Mouse (Mus musculus): ENCODE results near the gene Thra. TPM values are rescaled to one million over a fixed set of nuclear protein-coding genes. Genes with fewer than 3 reads are reported as not detected.

Gene Thra
- polyA plus RNA-seq, 1 experiment from 2014 or later, result 24.5 TPM

DNA sequence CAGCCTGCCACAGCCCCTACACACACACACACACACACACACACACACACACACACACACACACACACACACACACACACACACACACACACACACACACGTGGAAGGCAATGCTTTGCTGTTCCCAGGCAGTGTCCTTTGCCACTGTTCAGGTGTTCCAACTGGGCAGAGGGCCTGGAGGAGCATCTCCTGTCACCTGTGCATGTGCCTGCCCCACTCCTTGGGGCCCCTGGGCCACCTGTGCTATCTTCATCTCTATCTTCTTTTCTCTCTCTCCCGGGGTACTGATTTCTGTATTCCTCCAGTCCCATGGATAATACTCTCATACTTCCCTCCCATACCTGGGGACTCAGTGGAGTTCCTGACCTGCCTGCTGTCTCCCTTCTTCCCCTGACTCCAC lies 25.9 kb downstream of the Thra start:
- Histone ChIP-seq H3K4me2 (replicated peaks; ENCODE audit: low read depth) (no peak overlapping the region), H3K9ac (ENCODE audit: low read length) (no peak overlapping the region), H3K27me3 (ENCODE audit: control insufficient read depth, insufficient read depth, low read length) (no peaks in the 10 kb centered on the region), H3K9me3 (ENCODE audit: control insufficient read depth, low read length) (no peaks in the 10 kb centered on the region), H3K4me3 (ENCODE audit: low read depth, low read length) (no peak overlapping the region), H3K27ac (replicated peaks) (no peak overlapping the region), H3K4me1 (replicated peaks; ENCODE audit: control insufficient read depth, insufficient read depth) (peaks cover 8% of the 10 kb centered on the region; the same call in 1 of the 2 replicates), H3K36me3 (ENCODE audit: control insufficient read depth, insufficient read depth, low read length) (peaks cover 36% of the 10 kb centered on the region)
- TF ChIP-seq EP300 (optimal IDR thresholded peaks at IDR 0.05), result no peak
- no peak for TF ChIP-seq CTCF (IDR thresholded peaks at IDR 0.05; ENCODE audit: low read depth)
- ATAC-seq (ENCODE audit: low FRiP score, low TSS enrichment) (no peak), DNase-seq (ENCODE audit: low spot score) (peak; percentile 14)
- 58% methylated on average over 1 of the region's 2 CpGs for WGBS

DNA sequence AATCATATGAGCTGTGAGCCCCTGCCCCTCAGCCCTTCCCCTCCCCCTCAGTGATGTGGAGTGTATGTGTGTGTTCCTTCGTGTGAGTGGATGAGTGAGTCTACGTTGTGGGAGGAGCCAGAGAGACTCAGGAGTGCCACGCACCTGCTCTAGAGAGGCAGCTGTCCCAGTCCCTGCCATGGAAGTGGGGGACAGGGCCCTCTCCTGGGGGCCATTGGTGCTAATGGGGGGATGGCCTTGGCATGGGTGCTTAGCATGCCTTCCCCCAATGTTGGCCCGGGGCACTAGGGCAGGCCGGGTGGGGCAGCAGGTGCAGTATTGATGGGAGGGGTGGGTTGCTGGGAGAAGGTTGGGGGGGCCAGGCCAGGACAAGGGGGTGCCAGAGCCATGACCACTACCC lies 26.4 kb downstream of the Thra start:
- Histone ChIP-seq H3K9me3 (ENCODE audit: control insufficient read depth, low read length) (no peaks in the 10 kb centered on the region), H3K9ac (ENCODE audit: low read length) (no peak overlapping the region), H3K27me3 (ENCODE audit: control insufficient read depth, insufficient read depth, low read length) (no peaks in the 10 kb centered on the region), H3K4me2 (replicated peaks; ENCODE audit: low read depth) (no peak overlapping the region), H3K4me3 (ENCODE audit: low read depth, low read length) (no peak overlapping the region), H3K36me3 (ENCODE audit: control insufficient read depth, insufficient read depth, low read length) (peaks cover 38% of the 10 kb centered on the region), H3K27ac (replicated peaks) (no peak overlapping the region; the same call in 1 of the 2 replicates), H3K4me1 (replicated peaks; ENCODE audit: control insufficient read depth, insufficient read depth) (peaks cover 8% of the 10 kb centered on the region; the same call in 1 of the 2 replicates)
- ATAC-seq (ENCODE audit: low FRiP score, low TSS enrichment) (no peak), DNase-seq (ENCODE audit: low spot score) (peak; percentile 23)
- TF ChIP-seq CTCF (IDR thresholded peaks at IDR 0.05; ENCODE audit: low read depth), result no peak
- TF ChIP-seq EP300 (optimal IDR thresholded peaks at IDR 0.05), result no peak
- WGBS, result 49% methylated on average over 5 of the region's 5 CpGs

DNA sequence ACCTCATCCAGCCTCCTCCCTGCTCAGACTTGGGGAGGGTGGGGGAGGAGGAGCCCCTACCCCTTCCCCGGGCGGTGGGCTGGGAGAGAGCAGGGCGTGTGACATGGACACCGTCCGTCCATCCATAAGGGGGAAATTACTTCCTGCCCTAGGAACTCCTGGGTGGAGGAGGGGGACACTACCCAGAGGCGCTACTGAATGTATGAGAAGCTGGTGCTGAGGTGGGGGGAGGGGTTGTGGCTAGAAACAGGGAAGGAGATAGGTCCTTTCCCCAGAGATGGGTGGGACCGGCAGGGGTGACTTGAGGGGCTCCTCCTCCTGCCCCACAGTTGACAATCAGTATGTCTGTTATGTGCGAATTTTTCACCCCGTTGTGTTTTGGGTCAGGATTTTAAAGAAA lies 26.8 kb downstream of the Thra start:
- no peak overlapping the region; the same call in 1 of the 2 replicates for H3K27ac ChIP-seq (replicated peaks)
- ATAC-seq (ENCODE audit: low FRiP score, low TSS enrichment), result no peak; the same call in 1 of the 2 replicates
- H3K4me2 ChIP-seq (replicated peaks; ENCODE audit: low read depth), result no peak overlapping the region
- TF ChIP-seq CTCF (IDR thresholded peaks at IDR 0.05; ENCODE audit: low read depth) (no peak), EP300 (optimal IDR thresholded peaks at IDR 0.05) (no peak)
- H3K4me1 ChIP-seq (replicated peaks; ENCODE audit: control insufficient read depth, insufficient read depth), result peaks cover 8% of the 10 kb centered on the region; the same call in 1 of the 2 replicates
- peak; percentile 46 for DNase-seq (ENCODE audit: low spot score)
- no peak overlapping the region for H3K9ac ChIP-seq (ENCODE audit: low read length)
- WGBS, result 25% methylated on average over 9 of the region's 9 CpGs
- H3K36me3 ChIP-seq (ENCODE audit: control insufficient read depth, insufficient read depth, low read length), result peaks cover 38% of the 10 kb centered on the region
- H3K27me3 ChIP-seq (ENCODE audit: control insufficient read depth, insufficient read depth, low read length), result no peaks in the 10 kb centered on the region
- no peak overlapping the region for H3K4me3 ChIP-seq (ENCODE audit: low read depth, low read length)
- H3K9me3 ChIP-seq (ENCODE audit: control insufficient read depth, low read length), result no peaks in the 10 kb centered on the region

DNA sequence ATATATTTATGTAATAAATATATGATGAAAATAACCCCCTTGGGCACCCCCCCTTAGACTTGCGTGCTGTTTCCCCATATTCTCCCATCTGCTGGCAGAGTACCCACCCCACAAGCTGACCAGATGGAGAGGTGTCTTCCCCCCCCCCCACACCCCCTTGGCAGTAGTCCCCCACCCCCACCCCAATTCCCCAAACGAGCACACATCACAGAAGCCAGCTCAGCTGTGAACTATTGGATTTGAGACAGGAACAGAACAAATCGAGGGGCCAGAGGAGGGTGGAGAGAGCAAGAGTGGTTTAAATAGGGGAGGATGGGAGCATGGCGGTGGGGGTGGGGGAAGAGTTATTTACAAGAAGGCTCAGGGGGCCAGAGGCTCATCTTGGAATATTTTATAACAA lies 27.3 kb downstream of the Thra start:
- ATAC-seq (ENCODE audit: low FRiP score, low TSS enrichment) (no peak), DNase-seq (ENCODE audit: low spot score) (no peak)
- peak overlapping the region; percentile 36 for H3K4me2 ChIP-seq (replicated peaks; ENCODE audit: low read depth)
- no peaks in the 10 kb centered on the region for H3K9me3 ChIP-seq (ENCODE audit: control insufficient read depth, low read length)
- H3K27me3 ChIP-seq (ENCODE audit: control insufficient read depth, insufficient read depth, low read length), result no peaks in the 10 kb centered on the region
- H3K9ac ChIP-seq (ENCODE audit: low read length), result peak overlapping the region; percentile 38; the same call in 1 of the 2 replicates
- H3K4me1 ChIP-seq (replicated peaks; ENCODE audit: control insufficient read depth, insufficient read depth), result peaks cover 8% of the 10 kb centered on the region; the same call in 1 of the 2 replicates
- H3K36me3 ChIP-seq (ENCODE audit: control insufficient read depth, insufficient read depth, low read length), result peaks cover 38% of the 10 kb centered on the region
- H3K4me3 ChIP-seq (ENCODE audit: low read depth, low read length), result peak overlapping the region; percentile 18; the same call in 1 of the 2 replicates
- WGBS, result 20% methylated on average over 4 of the region's 4 CpGs
- no peak for TF ChIP-seq EP300 (optimal IDR thresholded peaks at IDR 0.05)
- no peak for TF ChIP-seq CTCF (IDR thresholded peaks at IDR 0.05; ENCODE audit: low read depth)
- peak overlapping the region; percentile 88; the same call in 1 of the 2 replicates for H3K27ac ChIP-seq (replicated peaks)

DNA sequence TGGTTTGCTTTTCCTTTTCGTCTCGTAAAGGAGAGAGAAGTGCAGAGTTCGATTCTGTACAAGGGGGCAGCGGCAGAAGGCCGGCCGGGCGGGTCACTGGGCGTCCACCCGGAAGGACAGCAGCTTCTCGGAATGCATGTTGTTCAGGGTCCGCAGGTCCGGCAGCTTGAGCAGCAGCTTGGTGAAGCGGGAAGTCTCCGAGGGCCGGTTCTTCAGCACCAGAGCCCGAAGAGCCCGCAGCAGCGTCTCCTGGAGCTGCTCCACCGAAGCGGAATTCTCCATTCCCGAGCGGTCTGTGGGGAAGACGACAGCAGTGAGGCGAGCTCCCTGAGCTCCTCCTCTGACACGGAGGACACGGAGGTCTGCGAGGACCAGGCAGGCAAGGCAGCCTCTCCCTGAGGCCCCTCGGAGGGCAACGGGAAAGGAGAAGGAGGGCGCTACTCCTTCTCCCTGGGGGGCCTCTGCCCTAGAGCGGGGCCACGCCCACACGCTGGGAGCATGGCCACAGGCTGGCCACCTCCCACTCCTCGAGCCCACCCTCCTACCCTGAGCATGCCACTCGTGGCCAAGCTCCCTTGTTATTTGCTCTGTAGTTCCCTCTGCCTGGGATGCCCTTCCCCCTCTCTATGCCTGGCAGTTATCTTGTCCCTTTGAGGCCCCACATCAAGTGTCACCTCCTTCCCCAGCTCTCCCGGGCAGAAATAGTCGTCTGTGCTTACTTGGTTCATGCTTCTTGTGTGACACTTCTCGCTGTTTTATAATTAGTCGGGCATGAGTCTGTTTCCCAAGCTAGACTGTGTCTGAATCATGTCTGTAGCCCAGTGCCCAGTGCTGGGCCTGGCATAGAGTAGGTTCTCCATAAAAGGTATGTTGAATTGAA lies 27.9 kb downstream of the Thra start:
- H3K27ac ChIP-seq (replicated peaks), result peak overlapping the region; percentile 88
- H3K4me2 ChIP-seq (replicated peaks; ENCODE audit: low read depth), result peak overlapping the region; percentile 36
- 27% methylated on average over 38 of the region's 39 CpGs for WGBS
- ATAC-seq (ENCODE audit: low FRiP score, low TSS enrichment), result no peak
- no peaks in the 10 kb centered on the region for H3K9me3 ChIP-seq (ENCODE audit: control insufficient read depth, low read length)
- peak overlapping the region; percentile 18; the same call in 1 of the 2 replicates for H3K4me3 ChIP-seq (ENCODE audit: low read depth, low read length)
- peaks cover 8% of the 10 kb centered on the region; the same call in 1 of the 2 replicates for H3K4me1 ChIP-seq (replicated peaks; ENCODE audit: control insufficient read depth, insufficient read depth)
- H3K9ac ChIP-seq (ENCODE audit: low read length), result peak overlapping the region; percentile 38; the same call in 1 of the 2 replicates
- peak; percentile 34 for DNase-seq (ENCODE audit: low spot score)
- H3K27me3 ChIP-seq (ENCODE audit: control insufficient read depth, insufficient read depth, low read length), result no peaks in the 10 kb centered on the region
- no peak for TF ChIP-seq EP300 (optimal IDR thresholded peaks at IDR 0.05)
- no peak for TF ChIP-seq CTCF (IDR thresholded peaks at IDR 0.05; ENCODE audit: low read depth)
- H3K36me3 ChIP-seq (ENCODE audit: control insufficient read depth, insufficient read depth, low read length), result peaks cover 37% of the 10 kb centered on the region

Measured in stomach, postnatal 0 days (tissue).